Mouse (Mus musculus): ENCODE measurements around the gene Garnl3. TPM values are rescaled to one million over a fixed set of nuclear protein-coding genes. Genes with fewer than 3 reads are reported as not detected.

Gene Garnl3
- polyA plus RNA-seq, 1 experiment from 2014 or later: 11.7 TPM

DNA sequence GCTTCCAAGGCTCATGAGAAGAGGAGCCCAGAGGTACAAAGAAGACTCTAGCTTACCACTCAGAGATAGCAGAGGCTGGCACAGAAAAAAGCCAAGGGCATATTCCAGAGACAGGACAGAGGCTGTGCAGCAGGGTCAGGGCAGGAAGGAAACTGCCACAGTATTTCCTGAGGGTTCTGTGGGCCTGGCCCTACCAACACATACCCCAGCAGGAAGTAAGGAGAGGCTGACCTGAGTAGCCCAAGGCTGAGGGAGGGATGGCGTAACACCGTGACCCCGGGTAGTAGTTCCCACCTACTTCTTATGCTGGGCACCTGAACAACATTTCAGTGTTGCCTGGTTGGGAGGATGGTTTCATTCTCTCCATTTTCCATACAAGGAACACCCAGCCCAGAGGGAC is 35.6 kb upstream of the Garnl3 start:
- Histone ChIP-seq H3K4me1 (replicated peaks) (peaks cover 20% of the 10 kb centered on the region), H3K4me3 (replicated peaks) (no peak overlapping the region), H3K4me2 (replicated peaks) (no peak overlapping the region), H3K27ac (no peak overlapping the region), H3K27me3 (replicated peaks) (no peaks in the 10 kb centered on the region), H3K36me3 (no peaks in the 10 kb centered on the region), H3K9ac (no peak overlapping the region), H3K9me3 (no peaks in the 10 kb centered on the region)
- ATAC-seq: no peak
- 87% methylated on average over 3 of the region's 3 CpGs for WGBS

DNA sequence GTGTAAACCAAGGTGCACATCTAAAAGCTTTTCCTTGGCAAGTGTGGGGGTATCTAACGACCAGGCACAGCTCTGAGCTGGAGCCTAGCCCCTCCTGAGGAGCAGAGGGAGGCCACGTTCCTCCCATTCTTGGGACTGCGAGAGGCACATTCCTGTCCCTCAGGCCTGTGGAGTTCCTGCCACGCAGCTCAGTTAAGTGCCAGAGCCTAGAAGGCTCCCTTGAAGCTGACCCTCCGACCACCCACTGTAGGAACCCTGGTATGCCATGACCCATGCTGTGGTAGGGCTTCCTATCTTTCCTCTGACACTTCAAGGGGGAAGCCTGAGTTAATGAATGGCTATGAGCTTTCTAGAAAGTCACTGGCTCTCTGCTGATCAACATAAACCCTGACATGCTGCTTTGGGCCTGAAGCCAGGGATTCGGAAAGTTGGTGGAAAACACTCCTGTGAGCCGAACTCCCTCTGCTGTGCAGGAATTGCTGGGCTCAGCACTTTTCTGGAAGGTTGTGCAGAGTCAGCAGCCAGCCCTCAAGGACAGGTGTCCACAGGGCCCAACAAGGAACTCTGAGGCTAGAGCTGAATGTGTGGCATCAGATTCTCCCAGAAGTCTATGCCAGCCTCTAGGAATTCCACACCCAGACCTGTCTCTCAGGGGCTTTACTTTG is 34.4 kb upstream of the Garnl3 start:
- H3K4me1 ChIP-seq (replicated peaks): peaks cover 20% of the 10 kb centered on the region
- 29% methylated on average over 7 of the region's 7 CpGs for WGBS
- no peak overlapping the region for H3K9ac ChIP-seq
- no peak overlapping the region for H3K4me3 ChIP-seq (replicated peaks)
- no peaks in the 10 kb centered on the region for H3K9me3 ChIP-seq
- no peaks in the 10 kb centered on the region for H3K36me3 ChIP-seq
- H3K27me3 ChIP-seq (replicated peaks): no peaks in the 10 kb centered on the region
- peak; percentile 66; the same call in 1 of the 2 replicates for ATAC-seq
- H3K27ac ChIP-seq: peak overlapping the region; percentile 63
- H3K4me2 ChIP-seq (replicated peaks): no peak overlapping the region

DNA sequence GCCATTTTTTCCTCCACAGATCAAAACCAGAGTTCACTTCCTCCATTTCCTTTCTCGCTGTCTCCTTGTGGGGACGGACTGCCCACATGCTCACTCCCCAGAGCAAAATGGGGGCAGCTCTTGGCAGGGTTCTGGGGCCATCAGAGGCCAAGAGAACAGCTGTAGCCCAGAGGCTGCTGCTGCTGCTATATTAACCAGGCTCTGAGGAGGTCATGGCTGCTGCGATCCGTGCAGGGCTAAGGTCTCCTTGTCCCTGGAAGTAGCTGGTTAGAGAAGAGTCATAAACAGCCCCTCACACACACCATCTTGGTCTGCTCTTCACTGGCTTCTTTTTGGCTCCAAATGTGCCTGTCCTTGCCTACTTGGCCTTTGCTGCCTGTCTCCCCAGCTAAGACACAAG is 33.8 kb upstream of the Garnl3 start:
- Histone ChIP-seq H3K36me3 (no peaks in the 10 kb centered on the region), H3K4me2 (replicated peaks) (no peak overlapping the region), H3K9ac (no peak overlapping the region), H3K9me3 (no peaks in the 10 kb centered on the region), H3K4me1 (replicated peaks) (peaks cover 21% of the 10 kb centered on the region), H3K27me3 (replicated peaks) (no peaks in the 10 kb centered on the region), H3K4me3 (replicated peaks) (no peak overlapping the region), H3K27ac (peak overlapping the region; percentile 63)
- ATAC-seq: no peak
- 55% methylated on average over 4 of the region's 4 CpGs for WGBS

DNA sequence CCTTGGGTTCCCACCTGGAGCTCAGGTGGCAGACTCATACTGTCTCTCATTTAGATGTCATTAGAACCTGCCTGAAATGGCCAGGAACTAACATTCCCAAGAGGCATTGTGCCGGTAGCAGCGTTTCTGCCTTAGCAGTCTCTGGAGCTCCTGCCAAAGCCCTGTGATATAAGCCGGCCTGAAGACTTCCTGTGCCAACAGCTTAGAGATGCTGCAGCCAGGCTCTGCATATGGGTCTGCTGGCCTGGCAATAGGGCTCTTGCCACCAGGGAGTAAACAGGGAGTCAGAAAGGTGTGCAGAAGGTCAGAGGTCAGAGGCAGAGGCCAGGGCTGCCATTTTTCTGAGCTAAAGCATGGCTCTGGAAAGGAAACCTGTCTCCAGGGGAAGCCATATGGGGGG is 33.2 kb upstream of the Garnl3 start:
- peaks cover 21% of the 10 kb centered on the region for H3K4me1 ChIP-seq (replicated peaks)
- H3K9ac ChIP-seq: no peak overlapping the region
- H3K27ac ChIP-seq: peak overlapping the region; percentile 63; the same call in 1 of the 2 replicates
- no peak overlapping the region for H3K4me3 ChIP-seq (replicated peaks)
- no peak overlapping the region for H3K4me2 ChIP-seq (replicated peaks)
- H3K9me3 ChIP-seq: no peaks in the 10 kb centered on the region
- no peaks in the 10 kb centered on the region for H3K27me3 ChIP-seq (replicated peaks)
- H3K36me3 ChIP-seq: no peaks in the 10 kb centered on the region
- WGBS: 56% methylated on average over 3 of the region's 3 CpGs
- no peak for ATAC-seq

DNA sequence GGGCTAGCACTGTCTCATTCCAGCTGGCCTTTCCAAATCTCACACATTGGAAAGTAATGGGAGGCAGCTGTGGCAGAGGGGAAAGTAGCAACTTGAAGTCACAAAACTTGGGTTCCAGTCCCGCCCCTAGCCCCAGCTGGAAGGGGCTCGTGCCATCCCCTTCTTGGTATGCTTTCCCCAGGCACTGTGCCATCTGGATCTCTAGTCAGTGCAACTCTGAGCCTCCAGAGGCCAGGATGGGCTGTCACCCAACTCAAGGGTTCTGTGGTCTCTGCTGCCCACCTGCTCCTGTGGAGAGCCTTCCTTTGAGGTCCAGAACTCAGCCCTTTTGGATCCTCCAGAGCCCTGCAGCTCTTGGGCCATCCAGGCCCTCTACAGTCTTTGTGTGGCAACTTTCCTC is 30.7 kb upstream of the Garnl3 start:
- Histone ChIP-seq H3K9ac (no peak overlapping the region), H3K9me3 (no peaks in the 10 kb centered on the region), H3K4me3 (replicated peaks) (no peak overlapping the region), H3K27ac (no peak overlapping the region), H3K4me2 (replicated peaks) (no peak overlapping the region), H3K4me1 (replicated peaks) (peaks cover 21% of the 10 kb centered on the region), H3K27me3 (replicated peaks) (no peaks in the 10 kb centered on the region), H3K36me3 (no peaks in the 10 kb centered on the region)
- no peak for ATAC-seq
- 80% methylated on average over 2 of the region's 2 CpGs for WGBS

DNA sequence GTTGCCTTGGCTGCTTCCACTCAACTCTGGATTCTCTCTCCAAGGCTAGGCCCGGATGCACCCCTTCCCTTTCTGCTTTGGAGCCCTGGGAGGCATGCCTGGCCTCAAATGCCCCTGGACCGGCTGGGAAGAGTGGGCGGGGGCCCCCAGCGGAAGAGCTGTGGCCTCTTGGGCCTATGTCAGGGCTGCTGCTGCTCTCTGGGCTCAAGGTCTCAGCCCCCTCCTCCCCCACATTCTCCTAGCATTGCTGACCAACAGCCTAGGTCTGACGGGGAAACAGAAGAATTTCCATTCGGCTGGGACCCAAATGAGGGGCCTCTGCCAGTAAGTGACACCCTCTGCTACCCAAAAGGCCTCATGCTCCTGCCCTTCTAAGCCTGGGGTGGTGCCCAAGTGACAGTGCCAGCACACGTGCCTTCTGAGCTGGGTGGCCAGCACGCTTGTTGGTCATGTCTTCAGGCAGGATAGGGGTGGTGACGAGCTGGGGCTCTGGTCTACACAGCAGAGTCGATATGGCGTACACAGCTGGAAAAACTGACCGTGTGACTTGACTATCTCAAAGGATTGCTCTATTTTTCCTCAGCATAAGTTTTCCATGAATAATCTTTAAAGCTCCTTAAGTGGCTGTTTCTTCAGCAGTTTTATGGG is 29.0 kb upstream of the Garnl3 start:
- Histone ChIP-seq H3K4me3 (replicated peaks) (no peak overlapping the region), H3K4me2 (replicated peaks) (no peak overlapping the region), H3K27me3 (replicated peaks) (no peaks in the 10 kb centered on the region), H3K9ac (no peak overlapping the region), H3K4me1 (replicated peaks) (peaks cover 11% of the 10 kb centered on the region), H3K36me3 (no peaks in the 10 kb centered on the region), H3K9me3 (no peaks in the 10 kb centered on the region), H3K27ac (0 out of 2 replicates have a peak overlapping the region, but pooled peaks have one; percentile 3)
- no peak for ATAC-seq
- 72% methylated on average over 12 of the region's 12 CpGs for WGBS

DNA sequence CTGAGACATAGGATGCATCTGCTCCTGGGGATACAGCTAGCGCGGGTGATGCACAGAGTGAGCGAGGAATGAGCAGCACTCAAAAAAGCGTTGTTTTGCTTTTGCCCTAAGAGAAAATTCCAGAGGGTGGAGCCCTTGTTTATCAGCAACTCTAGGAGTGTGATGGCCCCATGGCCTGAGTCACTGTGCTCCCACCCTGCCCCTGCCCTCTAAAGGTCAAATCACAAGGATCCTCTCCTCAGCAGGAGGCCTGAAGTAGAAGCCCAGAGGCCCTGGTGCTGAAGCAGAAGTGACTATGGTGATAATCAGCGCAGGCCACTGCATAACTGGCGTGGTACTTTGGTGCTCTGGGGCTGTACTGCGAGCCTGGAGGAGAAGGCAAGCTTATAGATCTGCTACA is 28.1 kb upstream of the Garnl3 start:
- 83% methylated on average over 7 of the region's 7 CpGs for WGBS
- ATAC-seq: no peak
- no peak overlapping the region for H3K4me3 ChIP-seq (replicated peaks)
- no peak overlapping the region for H3K4me2 ChIP-seq (replicated peaks)
- no peaks in the 10 kb centered on the region for H3K36me3 ChIP-seq
- peaks cover 3% of the 10 kb centered on the region for H3K4me1 ChIP-seq (replicated peaks)
- H3K9ac ChIP-seq: no peak overlapping the region
- no peak overlapping the region for H3K27ac ChIP-seq
- H3K27me3 ChIP-seq (replicated peaks): no peaks in the 10 kb centered on the region
- H3K9me3 ChIP-seq: no peaks in the 10 kb centered on the region

DNA sequence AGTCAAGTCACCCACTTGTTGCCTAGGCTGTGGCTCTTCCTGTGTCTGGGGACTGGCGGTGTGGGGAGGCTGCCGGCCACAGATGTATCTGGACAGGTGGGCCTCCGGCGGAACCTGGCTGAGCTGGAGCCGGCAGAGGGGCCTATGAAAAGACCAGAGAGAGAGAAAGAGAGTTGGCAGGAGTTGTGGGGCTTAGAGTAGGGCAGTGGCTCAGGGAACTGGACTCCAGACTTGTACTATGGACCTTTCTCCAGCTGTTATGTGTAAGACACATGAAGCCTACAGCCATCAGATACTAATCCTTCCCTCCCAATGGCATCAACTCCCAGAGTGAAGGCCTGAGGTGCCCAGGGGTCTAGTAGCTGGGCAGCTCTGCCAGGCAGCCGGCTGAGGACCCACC is 27.4 kb upstream of the Garnl3 start:
- Histone ChIP-seq H3K27ac (no peak overlapping the region), H3K27me3 (replicated peaks) (no peaks in the 10 kb centered on the region), H3K9me3 (no peaks in the 10 kb centered on the region), H3K4me3 (replicated peaks) (no peak overlapping the region), H3K36me3 (no peaks in the 10 kb centered on the region), H3K9ac (no peak overlapping the region), H3K4me1 (replicated peaks) (peaks cover 3% of the 10 kb centered on the region), H3K4me2 (replicated peaks) (no peak overlapping the region)
- no peak for ATAC-seq
- 79% methylated on average over 6 of the region's 6 CpGs for WGBS

DNA sequence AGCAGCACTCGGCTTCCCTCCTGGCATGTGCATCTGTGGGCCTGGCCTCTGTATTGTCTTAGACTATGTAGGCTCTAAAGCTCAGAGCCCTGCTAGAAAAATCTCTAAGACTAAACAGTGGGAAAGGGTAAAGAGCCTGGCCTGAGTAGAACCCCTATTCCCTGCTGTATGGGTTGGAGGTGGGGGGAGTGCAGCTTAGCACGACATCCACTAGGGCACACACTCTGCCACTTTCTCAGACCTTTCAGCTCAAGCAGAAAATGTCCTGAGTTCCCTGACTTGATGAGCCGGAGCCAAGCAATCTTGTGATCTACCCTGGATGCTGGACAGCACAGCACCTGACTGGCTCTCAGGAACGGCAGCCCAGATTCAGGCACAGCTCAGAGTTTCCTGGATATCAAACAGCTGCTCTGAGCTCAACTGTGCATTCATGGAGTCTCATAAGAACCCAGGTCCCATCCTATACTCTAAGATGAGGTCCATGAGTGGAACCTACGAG is 24.9 kb upstream of the Garnl3 start:
- Histone ChIP-seq H3K4me1 (replicated peaks) (peaks cover 3% of the 10 kb centered on the region), H3K4me3 (replicated peaks) (no peak overlapping the region), H3K27me3 (replicated peaks) (no peaks in the 10 kb centered on the region), H3K4me2 (replicated peaks) (no peak overlapping the region), H3K36me3 (no peaks in the 10 kb centered on the region), H3K27ac (no peak overlapping the region), H3K9me3 (no peaks in the 10 kb centered on the region), H3K9ac (no peak overlapping the region)
- ATAC-seq: no peak
- 74% methylated on average over 5 of the region's 5 CpGs for WGBS

DNA sequence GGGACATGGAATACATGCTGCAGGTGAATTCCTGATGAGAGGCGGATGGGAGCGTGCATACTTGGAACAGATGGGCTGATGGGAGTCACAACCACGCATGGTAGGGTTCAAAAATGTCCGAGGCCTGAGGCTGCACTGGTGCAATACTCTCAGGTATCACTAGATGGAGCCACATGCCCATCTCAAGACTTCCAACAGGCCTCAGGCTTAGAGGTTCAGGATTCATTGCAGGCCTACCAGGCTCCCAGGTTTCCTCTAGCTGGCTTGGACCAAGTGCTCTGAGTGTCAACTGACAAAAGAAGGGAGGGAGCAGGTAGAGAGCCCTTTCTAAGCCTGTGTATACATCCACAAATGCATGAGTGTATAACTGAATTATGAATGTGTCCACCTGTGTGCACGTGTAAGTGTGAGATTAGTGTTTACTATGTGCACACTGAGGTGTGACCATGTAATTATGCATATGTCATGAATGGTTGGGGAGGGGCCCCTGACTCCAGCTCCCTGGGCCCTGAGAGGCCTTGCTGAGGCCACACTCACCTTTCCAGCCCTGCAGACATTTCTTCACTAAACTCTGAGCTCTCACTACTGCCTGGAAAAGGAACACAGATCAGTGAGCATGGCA is 23.4 kb upstream of the Garnl3 start:
- Histone ChIP-seq H3K27ac (no peak overlapping the region), H3K9me3 (no peaks in the 10 kb centered on the region), H3K4me3 (replicated peaks) (no peak overlapping the region), H3K4me2 (replicated peaks) (no peak overlapping the region), H3K9ac (no peak overlapping the region), H3K27me3 (replicated peaks) (no peaks in the 10 kb centered on the region), H3K4me1 (replicated peaks) (no peaks in the 10 kb centered on the region), H3K36me3 (no peaks in the 10 kb centered on the region)
- WGBS: 28% methylated on average over 5 of the region's 5 CpGs
- ATAC-seq: peak; percentile 65; the same call in 1 of the 2 replicates

DNA sequence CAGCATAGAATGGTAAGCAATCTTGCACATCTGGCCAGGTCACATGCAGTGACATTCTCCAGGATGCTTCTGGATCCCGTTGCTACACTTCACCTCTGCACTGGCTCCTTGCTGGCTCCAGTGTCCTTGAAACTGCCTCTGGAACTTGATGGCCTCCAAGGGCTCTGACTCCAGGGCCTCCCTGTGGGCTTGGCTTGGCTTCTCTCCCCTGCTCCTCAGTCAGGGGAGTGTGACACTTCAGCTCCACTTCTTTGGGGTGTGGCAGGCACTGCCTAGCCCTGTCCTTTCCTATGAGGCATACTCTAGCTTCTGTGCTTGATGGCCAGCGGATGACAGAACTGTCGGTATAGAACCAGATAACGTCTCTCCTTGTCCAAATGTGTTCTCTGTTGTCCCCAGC is 15.5 kb upstream of the Garnl3 start:
- Histone ChIP-seq H3K27me3 (replicated peaks) (no peaks in the 10 kb centered on the region), H3K4me3 (replicated peaks) (no peak overlapping the region), H3K9me3 (no peaks in the 10 kb centered on the region), H3K27ac (no peak overlapping the region), H3K4me1 (replicated peaks) (no peaks in the 10 kb centered on the region), H3K36me3 (no peaks in the 10 kb centered on the region), H3K4me2 (replicated peaks) (no peak overlapping the region), H3K9ac (no peak overlapping the region)
- no peak for ATAC-seq
- 77% methylated on average over 4 of the region's 4 CpGs for whole genome bisulfite sequencing

DNA sequence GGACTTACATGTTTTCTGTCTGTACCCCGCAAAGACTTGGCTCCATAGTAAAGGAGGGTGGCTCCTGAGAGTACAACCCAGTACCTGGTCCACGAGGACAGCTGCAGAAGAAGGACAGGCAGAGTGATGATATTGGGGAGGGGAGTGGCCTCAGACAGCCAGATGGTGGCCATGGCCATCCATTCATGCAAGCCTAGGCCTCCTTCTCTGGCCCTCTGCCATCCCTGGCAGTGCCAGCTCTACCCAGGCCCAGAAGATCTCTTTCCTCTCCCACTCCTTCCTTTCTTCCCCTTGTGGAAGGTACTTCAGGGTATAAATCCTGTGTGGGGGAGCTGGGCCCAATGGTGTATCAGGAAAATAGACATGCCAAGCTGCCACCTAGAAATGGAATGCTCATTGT is 11.8 kb upstream of the Garnl3 start:
- no peaks in the 10 kb centered on the region for H3K4me1 ChIP-seq (replicated peaks)
- no peak overlapping the region for H3K9ac ChIP-seq
- no peaks in the 10 kb centered on the region for H3K27me3 ChIP-seq (replicated peaks)
- H3K36me3 ChIP-seq: no peaks in the 10 kb centered on the region
- 84% methylated on average over 2 of the region's 2 CpGs for WGBS
- ATAC-seq: no peak
- no peak overlapping the region for H3K27ac ChIP-seq
- H3K9me3 ChIP-seq: no peaks in the 10 kb centered on the region
- no peak overlapping the region for H3K4me3 ChIP-seq (replicated peaks)
- H3K4me2 ChIP-seq (replicated peaks): no peak overlapping the region
